Mouse (Mus musculus): ENCODE measurements around the gene Tbc1d17. TPM values are rescaled to one million over a fixed set of nuclear protein-coding genes. Genes with fewer than 3 reads are reported as not detected.

Gene Tbc1d17
- polyA plus RNA-seq, 1 experiment from 2014 or later: 69.3 TPM

- Histone ChIP-seq H3K9ac (ENCODE audit: low read length) (no peak overlapping the region), H3K4me2 (ENCODE audit: low read depth) (no peak overlapping the region), H3K4me3 (ENCODE audit: low read depth, low read length) (no peak overlapping the region)
Observed at GRCm38 (mm10) chr7:44851625-44852234, 2.9 kb upstream of the Tbc1d17 start.

DNA sequence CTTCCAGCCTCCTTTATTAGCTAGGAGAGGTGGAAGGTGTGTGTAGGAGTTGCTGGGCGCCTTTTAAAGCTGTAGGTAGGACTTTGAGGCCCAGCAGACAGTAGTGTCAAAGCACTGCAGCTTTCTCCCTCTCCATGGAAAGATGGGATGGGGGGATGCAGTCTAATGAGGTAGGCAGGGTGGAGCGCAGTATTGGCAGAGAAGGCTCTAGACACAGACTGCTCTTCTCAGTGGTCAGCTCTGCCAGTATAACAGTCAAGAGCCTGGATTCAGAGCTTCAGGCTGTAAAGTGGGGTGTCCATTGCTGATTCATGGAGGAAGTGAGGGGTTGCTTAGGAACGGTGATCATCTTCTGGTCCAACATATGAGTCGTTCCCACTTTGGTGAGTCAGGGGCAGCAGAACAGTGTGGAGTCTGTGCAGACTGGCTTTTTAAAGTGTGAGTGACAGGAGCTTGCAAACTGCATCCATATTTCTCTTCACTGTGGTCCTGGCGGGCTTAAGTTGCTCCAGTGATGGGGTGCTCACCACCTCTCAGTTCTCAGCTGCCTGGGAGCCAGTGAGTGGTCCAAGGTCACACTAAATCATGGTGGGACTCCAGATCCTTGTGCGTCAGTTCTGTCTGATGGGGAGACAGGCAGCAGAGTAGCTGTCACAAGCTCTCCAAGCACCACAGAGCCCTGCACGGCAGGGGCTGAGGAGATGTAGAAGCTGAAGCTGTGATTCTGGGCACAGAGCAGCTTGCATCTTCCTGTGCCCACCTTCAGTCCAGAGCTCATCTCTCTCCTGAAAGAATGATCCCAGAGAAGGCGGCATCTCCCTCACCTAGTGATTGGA, 2.1 kb upstream of the Tbc1d17 start:
- peak overlapping the region; percentile 91 for H3K4me2 ChIP-seq (ENCODE audit: low read depth)
- no peaks in the 10 kb centered on the region for H3K27me3 ChIP-seq (ENCODE audit: control insufficient read depth, insufficient read depth, low read length)
- no peaks in the 10 kb centered on the region for H3K36me3 ChIP-seq (ENCODE audit: control insufficient read depth, insufficient read depth, low read length)
- peak overlapping the region; percentile 83 for H3K9ac ChIP-seq (ENCODE audit: low read length)
- no peak overlapping the region for H3K27ac ChIP-seq (ENCODE audit: low read depth, low read length)
- DNase-seq (ENCODE audit: low spot score) (no peak), ATAC-seq (ENCODE audit: insufficient read depth, low FRiP score, low TSS enrichment) (no peak)
- no peaks in the 10 kb centered on the region for H3K9me3 ChIP-seq (ENCODE audit: control insufficient read depth, low read length)
- H3K4me1 ChIP-seq (ENCODE audit: control insufficient read depth, insufficient read depth, low read length): peaks cover 27% of the 10 kb centered on the region
- peak overlapping the region; percentile 85 for H3K4me3 ChIP-seq (ENCODE audit: low read depth, low read length)
- WGBS: 83% methylated on average over 8 of the region's 8 CpGs

More at GRCm38 (mm10) chr7:44851625-44852234, 2.9 kb upstream of the Tbc1d17 start:
- WGBS: 94% methylated on average over 12 of the region's 12 CpGs
- Histone ChIP-seq H3K27me3 (ENCODE audit: control insufficient read depth, insufficient read depth, low read length) (no peaks in the 10 kb centered on the region), H3K27ac (ENCODE audit: low read depth, low read length) (no peak overlapping the region), H3K36me3 (ENCODE audit: control insufficient read depth, insufficient read depth, low read length) (no peaks in the 10 kb centered on the region), H3K4me1 (ENCODE audit: control insufficient read depth, insufficient read depth, low read length) (peaks cover 31% of the 10 kb centered on the region), H3K9me3 (ENCODE audit: control insufficient read depth, low read length) (no peaks in the 10 kb centered on the region)
- ATAC-seq (ENCODE audit: insufficient read depth, low FRiP score, low TSS enrichment) (no peak), DNase-seq (ENCODE audit: low spot score) (no peak)

DNA sequence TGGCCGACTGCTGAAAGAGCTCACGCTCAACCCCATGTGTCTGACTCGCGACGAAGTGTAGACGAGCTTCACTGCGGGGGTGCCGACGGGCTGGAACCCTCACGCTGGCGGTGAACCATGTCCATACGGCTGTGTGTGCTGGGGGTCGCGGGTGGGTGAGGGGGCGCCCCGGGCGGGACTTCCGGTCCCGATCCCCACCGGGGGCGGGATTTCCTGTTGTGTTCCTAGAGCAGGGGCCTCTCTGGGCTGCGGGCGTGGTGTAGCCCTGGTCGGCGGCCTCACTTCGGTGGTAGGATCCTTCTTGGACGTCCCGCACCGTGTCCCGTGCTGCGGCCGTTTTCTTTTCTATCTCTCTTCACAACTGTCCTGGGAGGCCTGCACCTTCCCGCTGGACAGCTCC, 1.3 kb upstream of the Tbc1d17 start:
- peak overlapping the region; percentile 91 for H3K4me2 ChIP-seq (ENCODE audit: low read depth)
- H3K27me3 ChIP-seq (ENCODE audit: control insufficient read depth, insufficient read depth, low read length): no peaks in the 10 kb centered on the region
- peaks cover 4% of the 10 kb centered on the region for H3K36me3 ChIP-seq (ENCODE audit: control insufficient read depth, insufficient read depth, low read length)
- peaks cover 24% of the 10 kb centered on the region for H3K4me1 ChIP-seq (ENCODE audit: control insufficient read depth, insufficient read depth, low read length)
- 0% methylated on average over 33 of the region's 33 CpGs for whole genome bisulfite sequencing
- H3K9ac ChIP-seq (ENCODE audit: low read length): peak overlapping the region; percentile 83
- no peaks in the 10 kb centered on the region for H3K9me3 ChIP-seq (ENCODE audit: control insufficient read depth, low read length)
- peak; percentile 86 for DNase-seq (ENCODE audit: low spot score)
- peak overlapping the region; percentile 85 for H3K4me3 ChIP-seq (ENCODE audit: low read depth, low read length)
- H3K27ac ChIP-seq (ENCODE audit: low read depth, low read length): peak overlapping the region; percentile 68
- peak; percentile 49 for ATAC-seq (ENCODE audit: insufficient read depth, low FRiP score, low TSS enrichment)

DNA sequence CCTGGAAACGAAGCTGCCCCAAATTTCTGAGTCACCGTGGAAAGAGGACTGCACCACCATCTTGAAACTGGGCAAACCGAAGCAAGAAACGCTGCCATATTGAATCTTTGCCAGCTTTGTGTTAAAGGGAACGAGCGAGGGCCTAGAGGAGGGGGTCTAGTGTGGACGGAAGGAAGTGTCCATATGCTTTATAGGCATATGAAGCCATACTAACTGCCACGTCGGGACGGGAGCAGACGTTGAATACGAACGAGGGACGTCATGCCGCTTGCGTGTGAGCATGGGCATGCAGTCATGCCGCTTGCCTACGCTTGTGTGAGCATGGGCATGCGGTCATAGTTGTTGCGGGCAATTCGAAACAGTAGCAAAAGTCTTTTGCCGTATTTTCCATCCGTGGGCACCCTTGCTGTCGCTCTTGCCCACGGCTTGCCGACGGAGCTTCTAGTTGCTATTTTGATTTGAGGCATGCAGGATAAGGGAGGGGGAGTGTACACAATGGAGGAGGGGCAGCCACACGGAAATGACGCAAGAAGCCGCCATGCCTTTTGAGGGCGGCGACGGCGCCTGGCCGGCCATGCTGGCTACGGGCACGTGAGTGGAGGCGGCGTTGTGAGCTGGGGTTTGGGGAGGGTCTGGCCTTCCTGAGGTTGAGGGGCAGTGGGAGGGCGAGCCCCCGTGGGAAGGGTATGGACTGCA, 685 bp upstream of the Tbc1d17 start:
- H3K9ac ChIP-seq (ENCODE audit: low read length): peak overlapping the region; percentile 83
- peak; percentile 72 for ATAC-seq (ENCODE audit: insufficient read depth, low FRiP score, low TSS enrichment)
- H3K9me3 ChIP-seq (ENCODE audit: control insufficient read depth, low read length): no peaks in the 10 kb centered on the region
- peak overlapping the region; percentile 68 for H3K27ac ChIP-seq (ENCODE audit: low read depth, low read length)
- WGBS: under 1% methylated on average over 41 of the region's 41 CpGs
- H3K36me3 ChIP-seq (ENCODE audit: control insufficient read depth, insufficient read depth, low read length): peaks cover 6% of the 10 kb centered on the region
- peak overlapping the region; percentile 91 for H3K4me2 ChIP-seq (ENCODE audit: low read depth)
- peak overlapping the region; percentile 85 for H3K4me3 ChIP-seq (ENCODE audit: low read depth, low read length)
- no peaks in the 10 kb centered on the region for H3K27me3 ChIP-seq (ENCODE audit: control insufficient read depth, insufficient read depth, low read length)
- peak; percentile 93 for DNase-seq (ENCODE audit: low spot score)
- peaks cover 20% of the 10 kb centered on the region for H3K4me1 ChIP-seq (ENCODE audit: control insufficient read depth, insufficient read depth, low read length)

GRCm38 (mm10) chr7:44847772-44848171, 1.1 kb downstream of the Tbc1d17 start:
- Histone ChIP-seq H3K36me3 (ENCODE audit: control insufficient read depth, insufficient read depth, low read length) (peaks cover 6% of the 10 kb centered on the region), H3K4me3 (ENCODE audit: low read depth, low read length) (peak overlapping the region; percentile 85), H3K27ac (ENCODE audit: low read depth, low read length) (no peak overlapping the region), H3K9ac (ENCODE audit: low read length) (no peak overlapping the region; the same call in 1 of the 2 replicates), H3K4me1 (ENCODE audit: control insufficient read depth, insufficient read depth, low read length) (peaks cover 10% of the 10 kb centered on the region), H3K9me3 (ENCODE audit: control insufficient read depth, low read length) (no peaks in the 10 kb centered on the region), H3K27me3 (ENCODE audit: control insufficient read depth, insufficient read depth, low read length) (no peaks in the 10 kb centered on the region), H3K4me2 (ENCODE audit: low read depth) (peak overlapping the region; percentile 91)
- no peak for DNase-seq (ENCODE audit: low spot score)
- no peak for ATAC-seq (ENCODE audit: insufficient read depth, low FRiP score, low TSS enrichment)
- 81% methylated on average over 5 of the region's 5 CpGs for WGBS

GRCm38 (mm10) chr7:44846804-44847203, 2.1 kb downstream of the Tbc1d17 start:
- Histone ChIP-seq H3K36me3 (ENCODE audit: control insufficient read depth, insufficient read depth, low read length) (peaks cover 8% of the 10 kb centered on the region), H3K9ac (ENCODE audit: low read length) (no peak overlapping the region), H3K4me2 (ENCODE audit: low read depth) (no peak overlapping the region), H3K27me3 (ENCODE audit: control insufficient read depth, insufficient read depth, low read length) (no peaks in the 10 kb centered on the region), H3K4me1 (ENCODE audit: control insufficient read depth, insufficient read depth, low read length) (peaks cover 10% of the 10 kb centered on the region), H3K4me3 (ENCODE audit: low read depth, low read length) (no peak overlapping the region), H3K27ac (ENCODE audit: low read depth, low read length) (no peak overlapping the region), H3K9me3 (ENCODE audit: control insufficient read depth, low read length) (no peaks in the 10 kb centered on the region)
- WGBS: 93% methylated on average over 7 of the region's 7 CpGs
- DNase-seq (ENCODE audit: low spot score) (no peak), ATAC-seq (ENCODE audit: insufficient read depth, low FRiP score, low TSS enrichment) (no peak)

GRCm38 (mm10) chr7:44845006-44845405, 3.9 kb downstream of the Tbc1d17 start:
- no peak for DNase-seq (ENCODE audit: low spot score)
- Histone ChIP-seq H3K27me3 (ENCODE audit: control insufficient read depth, insufficient read depth, low read length) (peaks cover 7% of the 10 kb centered on the region), H3K36me3 (ENCODE audit: control insufficient read depth, insufficient read depth, low read length) (peaks cover 10% of the 10 kb centered on the region), H3K9me3 (ENCODE audit: control insufficient read depth, low read length) (no peaks in the 10 kb centered on the region), H3K4me1 (ENCODE audit: control insufficient read depth, insufficient read depth, low read length) (peaks cover 5% of the 10 kb centered on the region), H3K27ac (ENCODE audit: low read depth, low read length) (no peak overlapping the region), H3K9ac (ENCODE audit: low read length) (no peak overlapping the region), H3K4me3 (ENCODE audit: low read depth, low read length) (no peak overlapping the region), H3K4me2 (ENCODE audit: low read depth) (no peak overlapping the region)
- WGBS: 89% methylated on average over 10 of the region's 10 CpGs
- no peak for ATAC-seq (ENCODE audit: insufficient read depth, low FRiP score, low TSS enrichment)

DNA sequence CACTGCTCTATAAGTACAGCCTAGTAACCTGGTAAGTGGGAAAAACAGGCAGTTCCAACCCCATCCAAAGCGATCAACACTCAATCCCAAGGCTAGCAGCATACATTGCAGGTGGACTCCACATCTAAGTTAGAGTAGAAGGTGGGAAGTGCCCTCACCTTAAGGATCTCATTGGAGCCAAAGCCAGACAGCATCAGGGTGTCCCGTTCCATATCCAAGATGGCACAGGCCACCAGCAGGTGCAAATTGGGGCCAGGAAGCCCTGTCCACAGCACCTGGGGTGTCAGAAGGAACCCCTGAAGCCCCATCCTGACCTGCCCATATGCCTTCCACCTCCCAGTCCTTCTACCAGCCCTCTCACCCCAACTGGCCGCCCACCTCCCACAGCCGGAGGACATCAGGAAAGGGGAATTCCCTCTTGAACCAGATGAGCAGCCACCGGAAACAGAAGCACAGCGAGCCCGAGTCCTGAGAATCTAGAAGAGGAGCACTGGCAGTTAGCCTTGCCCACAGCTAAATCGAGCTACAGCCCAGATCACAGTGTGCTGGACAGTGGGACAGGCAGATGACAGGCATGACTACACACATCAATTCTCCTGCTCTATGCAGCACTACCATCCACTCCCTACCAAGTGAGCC, 6.9 kb downstream of the Tbc1d17 start:
- H3K9me3 ChIP-seq (ENCODE audit: control insufficient read depth, low read length): no peaks in the 10 kb centered on the region
- no peak overlapping the region for H3K4me2 ChIP-seq (ENCODE audit: low read depth)
- H3K27ac ChIP-seq (ENCODE audit: low read depth, low read length): no peak overlapping the region
- H3K4me3 ChIP-seq (ENCODE audit: low read depth, low read length): no peak overlapping the region
- DNase-seq (ENCODE audit: low spot score) (no peak), ATAC-seq (ENCODE audit: insufficient read depth, low FRiP score, low TSS enrichment) (no peak)
- H3K9ac ChIP-seq (ENCODE audit: low read length): no peak overlapping the region
- 92% methylated on average over 8 of the region's 8 CpGs for WGBS
- H3K4me1 ChIP-seq (ENCODE audit: control insufficient read depth, insufficient read depth, low read length): peaks cover 9% of the 10 kb centered on the region
- peaks cover 10% of the 10 kb centered on the region for H3K36me3 ChIP-seq (ENCODE audit: control insufficient read depth, insufficient read depth, low read length)
- H3K27me3 ChIP-seq (ENCODE audit: control insufficient read depth, insufficient read depth, low read length): peaks cover 19% of the 10 kb centered on the region
